In the genomic region with DNA sequence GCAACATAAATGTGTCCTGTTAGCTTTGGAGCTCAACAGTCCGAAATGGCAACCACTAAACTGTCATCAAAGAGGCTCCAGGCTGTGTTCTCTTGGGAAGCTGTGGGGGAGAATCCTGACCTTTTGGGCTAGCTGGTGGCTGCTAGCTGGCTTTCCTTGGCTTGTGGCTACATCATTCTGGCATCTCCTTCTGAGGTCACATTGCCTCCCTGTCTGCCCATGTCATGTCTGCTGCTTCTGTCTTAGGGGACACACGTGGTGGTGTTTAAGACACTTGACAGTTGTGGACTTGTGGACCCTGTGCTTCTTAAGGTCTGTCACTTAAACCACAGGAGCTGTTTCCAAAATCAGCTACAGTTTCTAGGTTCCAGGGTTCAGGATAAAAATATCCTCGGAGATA, we compare ENCODE assay signal across 25 mouse cellular contexts. TPM values are rescaled to one million over a fixed set of nuclear protein-coding genes. Genes with fewer than 3 reads are reported as not detected.
DNase-seq lines count a peak whose midpoint lies in the region; ATAC-seq lines count a peak whose summit lies in the region.
"Had no signal": no experiment of that assay in that cellular context is flagged by ENCODE, and none has a peak within 500 bp of the region (broad histone marks: within the 10 kb centered on the region; RNA-seq: fewer than 3 reads in every experiment).

No protein-coding gene starts in this region.

- no peak for ATAC-seq in heart, embryonic 13.5 days (ENCODE audit: extremely low read depth, insufficient number of reproducible peaks, low FRiP score, low TSS enrichment)
- ATAC-seq: activated CD4-positive, CD25-positive, alpha-beta regulatory T cell, adult 4 months; forebrain, embryonic 14.5 days; hindbrain, embryonic 16.5 days; inflammation-experienced regulatory T-cells, adult 6 months; intestine, postnatal 0 days; Patski had no signal

- H3K9ac ChIP-seq in heart, embryonic 13.5 days: peak overlapping the region; percentile 25; the same call in 1 of the 2 replicates
- H3K9ac ChIP-seq: embryonic facial prominence, embryonic 15.5 days; hindbrain, embryonic 12.5 days had no signal

- DNase-seq in gastrocnemius, postnatal 25 days: peak; percentile 46
- DNase-seq in gastrocnemius, postnatal 36 days: no peak
- no peak for DNase-seq in heart, postnatal 14 days
- DNase-seq in brain, adult 2 months (ENCODE audit: low read depth, low spot score): peak; percentile 27
- DNase-seq in skeletal muscle tissue, adult 2 months (ENCODE audit: low read depth, low spot score): peak; percentile 69
- DNase-seq: adrenal gland, postnatal 14 days; cerebellum, adult 11 months; cerebellum, adult 8-10 months; cerebellum, postnatal 14 days; embryo, embryonic 11 days; gastrocnemius, postnatal 14 days; heart, postnatal 4 days; kidney, adult 8-10 months had no signal

- H3K4me1 ChIP-seq in heart, embryonic 13.5 days: peaks cover 92% of the 10 kb centered on the region

- intact Hi-C loops in gastrocnemius, postnatal 36 days (cut with DNase I): no loop called here
- intact Hi-C loops in heart, postnatal 14 days (cut with DNase I): no loop called here

- 48% methylated on average over 3 of the region's 3 CpGs for WGBS in heart, embryonic 13.5 days

- H3K4me3 ChIP-seq in heart, embryonic 13.5 days: no peak overlapping the region
- H3K4me3 ChIP-seq: embryonic facial prominence, embryonic 15.5 days; erythroblast, embryonic 14.5 days; forebrain, embryonic 10.5 days; hindbrain, embryonic 12.5 days had no signal

- no peaks in the 10 kb centered on the region for H3K9me3 ChIP-seq in heart, embryonic 13.5 days
- H3K9me3 ChIP-seq: embryonic facial prominence, embryonic 15.5 days; forebrain, embryonic 10.5 days; hindbrain, embryonic 12.5 days had no signal

- no peaks in the 10 kb centered on the region for H3K27me3 ChIP-seq in heart, embryonic 13.5 days (replicated peaks)
- H3K27me3 ChIP-seq: CH12.LX; embryonic facial prominence, embryonic 15.5 days; hindbrain, embryonic 12.5 days; Patski had no signal

- 0 out of 2 replicates have a peak overlapping the region, but pooled peaks have one; percentile 17 for H3K27ac ChIP-seq in heart, embryonic 13.5 days (replicated peaks)
- H3K27ac ChIP-seq: embryonic facial prominence, embryonic 15.5 days; forebrain, embryonic 10.5 days; hindbrain, embryonic 12.5 days had no signal

- peaks cover 4% of the 10 kb centered on the region; the same call in 1 of the 2 replicates for H3K36me3 ChIP-seq in heart, embryonic 13.5 days
- H3K36me3 ChIP-seq: embryonic facial prominence, embryonic 15.5 days; hindbrain, embryonic 12.5 days had no signal

- H3K4me2 ChIP-seq in heart, embryonic 13.5 days: peak overlapping the region; percentile 8
- H3K4me2 ChIP-seq: embryonic facial prominence, embryonic 15.5 days; hindbrain, embryonic 12.5 days had no signal

RNA-seq across cellular contexts. Expression of a gene that starts 21.7 kb away (rescaled TPM):
- total RNA-seq in gastrocnemius, postnatal 25 days (2021): 10 to 100 TPM; 71.9 to 72.3 TPM
- total RNA-seq in gastrocnemius, postnatal 36 days (2021): 10 to 100 TPM; 78.6 to 82.9 TPM
- 6.7 and 7.2 TPM in 2 replicates for polyA plus RNA-seq in heart, embryonic 13.5 days (2015; fragmentation: Nextera tagmentation; extraction: Ambion mirVana)
- total RNA-seq in heart, postnatal 14 days (2021): 10 to 100 TPM; 68.6 to 69.6 TPM

Comparison
In these comparisons a context has a peak if more than half of its experiments do, and no peak if none do; other contexts are left out.
1. DNase-seq: peak in gastrocnemius, postnatal 25 days (single experiment), brain, adult 2 months (single experiment) and skeletal muscle tissue, adult 2 months (single experiment); none in gastrocnemius, postnatal 36 days (0 of 2) and heart, postnatal 14 days (0 of 2).